Comparison of ENCODE assay signal across 9 mouse cellular contexts in genomic region chr15:77761561-77762380, GRCm38 (mm10). TPM values are rescaled to one million over a fixed set of nuclear protein-coding genes. Genes with fewer than 3 reads are reported as not detected.
DNase-seq lines count a peak whose midpoint lies in the region; ATAC-seq and TF ChIP-seq lines count a peak whose summit lies in the region.
"Had no signal": no experiment of that assay in that cellular context is flagged by ENCODE, and none has a peak within 500 bp of the region (broad histone marks: within the 10 kb centered on the region; RNA-seq: fewer than 3 reads in every experiment).

No protein-coding gene starts in this region.

- ATAC-seq in kidney, embryonic 15.5 days (replicated peaks; ENCODE audit: low FRiP score): 0 out of 2 replicates have a peak, but pooled peaks have one; percentile 33

- no peak overlapping the region for H3K4me2 ChIP-seq in kidney, embryonic 15.5 days
- H3K4me2 ChIP-seq: heart, embryonic 13.5 days had no signal

- no peaks in the 10 kb centered on the region for H3K4me1 ChIP-seq in kidney, embryonic 15.5 days

- TF ChIP-seq POLR2A in brain, embryonic 14.5 days (IDR thresholded peaks at IDR 0.05; ENCODE audit: borderline replicate concordance, extremely low read depth, insufficient read depth, insufficient read length, poor library complexity, severe bottlenecking): no peak

- intact Hi-C loops in left cerebral cortex, postnatal 14 days (cut with DNase I): no loop called here

- peak; percentile 70 for DNase-seq in adrenal gland, adult 2 months
- no peak for DNase-seq in adrenal gland, adult 18-20 months (ENCODE audit: low spot score in 2 of 2)
- DNase-seq in left cerebral cortex, postnatal 14 days (ENCODE audit: low spot score in 2 of 2): peak; percentile 37 to 65
- no peak for DNase-seq in left cerebral cortex, adult 18-20 months (ENCODE audit: low spot score in 2 of 2)
- peak; percentile 30 for DNase-seq in brain, embryonic 14.5 days (ENCODE audit: low read depth)
- DNase-seq in mesoderm, embryonic 11.5 days (ENCODE audit: low read depth, low spot score): peak; percentile 60
- no peak for DNase-seq in right cerebral cortex, postnatal 10 days (ENCODE audit: low spot score in 2 of 2)

- H3K27ac ChIP-seq in kidney, embryonic 15.5 days: no peak overlapping the region
- H3K27ac ChIP-seq: heart, embryonic 13.5 days had no signal

- no peaks in the 10 kb centered on the region for H3K9me3 ChIP-seq in kidney, embryonic 15.5 days (replicated peaks)
- H3K9me3 ChIP-seq: heart, embryonic 13.5 days had no signal

- no peak overlapping the region for H3K4me3 ChIP-seq in kidney, embryonic 15.5 days (replicated peaks)
- H3K4me3 ChIP-seq: heart, embryonic 13.5 days had no signal

- WGBS in kidney, embryonic 15.5 days: 68% methylated on average over 22 of the region's 22 CpGs

- peaks cover 78% of the 10 kb centered on the region for H3K36me3 ChIP-seq in kidney, embryonic 15.5 days

- peak; percentile 69 for TF ChIP-seq CTCF in brain, embryonic 14.5 days (IDR thresholded peaks at IDR 0.05; ENCODE audit: borderline replicate concordance, extremely low read depth, insufficient read depth, insufficient read length)

- H3K9ac ChIP-seq in kidney, embryonic 15.5 days: no peak overlapping the region
- H3K9ac ChIP-seq: heart, embryonic 13.5 days had no signal

- no peaks in the 10 kb centered on the region for H3K27me3 ChIP-seq in kidney, embryonic 15.5 days
- H3K27me3 ChIP-seq: heart, embryonic 13.5 days had no signal

RNA-seq across cellular contexts. Expression of gene Apol8, which starts 5.0 kb away (rescaled TPM):
- not detected for total RNA-seq in adrenal gland, adult 2 months (2021)
- polyA plus RNA-seq in adrenal gland, adult 2 months (2012; rRNA removed): not detected in 2 replicates
- not detected for total RNA-seq in adrenal gland, adult 18-20 months (2021)
- 1 to 10 TPM; 1.3 to 3.2 TPM for total RNA-seq in left cerebral cortex, postnatal 14 days (2021)
- 1 to 10 TPM; 7.9 to 9.2 TPM for total RNA-seq in left cerebral cortex, adult 18-20 months (2021)
- 0.30 and 0.37 TPM in 2 replicates for polyA plus RNA-seq in brain, embryonic 14.5 days (2012; rRNA removed)
- 0.26 and 0.45 TPM in 2 replicates for polyA plus RNA-seq in kidney, embryonic 15.5 days (2015; fragmentation: Nextera tagmentation; extraction: Ambion mirVana)

RNA-seq across cellular contexts. Expression of gene Apol9b, which starts 32.9 kb away (rescaled TPM):
- total RNA-seq in adrenal gland, adult 2 months (2021): 1 to 10 TPM in 1 of 2 experiments, under 1 TPM in 1; 0.58 to 1.5 TPM
- 1.5 and 3.2 TPM in 2 replicates for polyA plus RNA-seq in adrenal gland, adult 2 months (2012; rRNA removed)
- total RNA-seq in adrenal gland, adult 18-20 months (2021): 1 to 10 TPM in 1 of 2 experiments, under 1 TPM in 1; 0.66 to 1.6 TPM
- under 1 TPM in 1 of 2 experiments, not detected in 1; 0.37 TPM for total RNA-seq in left cerebral cortex, postnatal 14 days (2021)
- not detected for total RNA-seq in left cerebral cortex, adult 18-20 months (2021)
- 0.06 TPM in 1 of 2 replicates, not detected in the other for polyA plus RNA-seq in brain, embryonic 14.5 days (2012; rRNA removed)
- not detected in 2 replicates for polyA plus RNA-seq in kidney, embryonic 15.5 days (2015; fragmentation: Nextera tagmentation; extraction: Ambion mirVana)

Comparison
In these comparisons a context has a peak if more than half of its experiments do, and no peak if none do; other contexts are left out.
1. DNase-seq: peak in adrenal gland, adult 2 months (single experiment), left cerebral cortex, postnatal 14 days (2 of 2), brain, embryonic 14.5 days (single experiment) and mesoderm, embryonic 11.5 days (single experiment); none in adrenal gland, adult 18-20 months (0 of 2), left cerebral cortex, adult 18-20 months (0 of 2) and right cerebral cortex, postnatal 10 days (0 of 2).